Mouse (Mus musculus): ENCODE data around the gene Arhgef28. TPM values are rescaled to one million over a fixed set of nuclear protein-coding genes. Genes with fewer than 3 reads are reported as not detected.
"Not testable (repeated sequence)": the region's sequence is repeated elsewhere in the genome, so short reads cannot be mapped to it uniquely, and the experiment has no call there.

Arhgef28 gene
- polyA plus RNA-seq, 1 experiment from 2014 or later = 38.6 TPM

- peak overlapping the region; percentile 20; the same call in 1 of the 2 replicates for H3K27ac ChIP-seq (ENCODE audit: low read depth, low read length)
- WGBS = 72% methylated on average over 4 of the region's 4 CpGs
- no peak overlapping the region for H3K4me3 ChIP-seq (ENCODE audit: low read length)
- no peaks in the 10 kb centered on the region for H3K36me3 ChIP-seq (ENCODE audit: control insufficient read depth, insufficient read depth, low read length)
- no peaks in the 10 kb centered on the region for H3K27me3 ChIP-seq (ENCODE audit: control insufficient read depth, insufficient read depth, low read length)
- no peak for ATAC-seq (ENCODE audit: low FRiP score, low TSS enrichment)
- H3K9ac ChIP-seq (ENCODE audit: low read depth, low read length) = no peak overlapping the region
- no peaks in the 10 kb centered on the region for H3K4me1 ChIP-seq (ENCODE audit: control insufficient read depth, insufficient read depth, low read length)
- H3K4me2 ChIP-seq (replicated peaks; ENCODE audit: low read depth, low read length) = no peak overlapping the region
- no peaks in the 10 kb centered on the region for H3K9me3 ChIP-seq (ENCODE audit: control insufficient read depth, low read length)
Measured at GRCm38 (mm10) chr13:98079640-98080039, 126.6 kb downstream of the Arhgef28 start.

GRCm38 (mm10) chr13:98078251-98078650, 128.0 kb downstream of the Arhgef28 start:
- H3K36me3 ChIP-seq (ENCODE audit: control insufficient read depth, insufficient read depth, low read length) = no peaks in the 10 kb centered on the region
- no peak for ATAC-seq (ENCODE audit: low FRiP score, low TSS enrichment)
- no peaks in the 10 kb centered on the region for H3K27me3 ChIP-seq (ENCODE audit: control insufficient read depth, insufficient read depth, low read length)
- no peak overlapping the region for H3K4me2 ChIP-seq (replicated peaks; ENCODE audit: low read depth, low read length)
- H3K27ac ChIP-seq (ENCODE audit: low read depth, low read length) = no peak overlapping the region
- H3K9ac ChIP-seq (ENCODE audit: low read depth, low read length) = no peak overlapping the region
- H3K4me3 ChIP-seq (ENCODE audit: low read length) = no peak overlapping the region
- no peaks in the 10 kb centered on the region for H3K9me3 ChIP-seq (ENCODE audit: control insufficient read depth, low read length)
- WGBS = 80% methylated on average over 5 of the region's 5 CpGs
- H3K4me1 ChIP-seq (ENCODE audit: control insufficient read depth, insufficient read depth, low read length) = no peaks in the 10 kb centered on the region

- WGBS = 81% methylated on average over 12 of the region's 12 CpGs
- Histone ChIP-seq H3K27ac (ENCODE audit: low read depth, low read length) (no peak overlapping the region), H3K9ac (ENCODE audit: low read depth, low read length) (no peak overlapping the region)
Measured at GRCm38 (mm10) chr13:98077216-98077615, 129.0 kb downstream of the Arhgef28 start.

GRCm38 (mm10) chr13:98074871-98075270, 131.4 kb downstream of the Arhgef28 start:
- WGBS = 40% methylated on average over 11 of the region's 11 CpGs
- Histone ChIP-seq H3K4me2 (replicated peaks; ENCODE audit: low read depth, low read length) (no peak overlapping the region), H3K9ac (ENCODE audit: low read depth, low read length) (no peak overlapping the region), H3K27ac (ENCODE audit: low read depth, low read length) (no peak overlapping the region), H3K4me3 (ENCODE audit: low read length) (no peak overlapping the region), H3K36me3 (ENCODE audit: control insufficient read depth, insufficient read depth, low read length) (no peaks in the 10 kb centered on the region), H3K27me3 (ENCODE audit: control insufficient read depth, insufficient read depth, low read length) (no peaks in the 10 kb centered on the region), H3K9me3 (ENCODE audit: control insufficient read depth, low read length) (no peaks in the 10 kb centered on the region), H3K4me1 (ENCODE audit: control insufficient read depth, insufficient read depth, low read length) (no peaks in the 10 kb centered on the region)
- no peak for ATAC-seq (ENCODE audit: low FRiP score, low TSS enrichment)

More at GRCm38 (mm10) chr13:98077216-98077615, 129.0 kb downstream of the Arhgef28 start:
- no peaks in the 10 kb centered on the region for H3K36me3 ChIP-seq (ENCODE audit: control insufficient read depth, insufficient read depth, low read length)
- ATAC-seq (ENCODE audit: low FRiP score, low TSS enrichment) = no peak
- no peaks in the 10 kb centered on the region for H3K4me1 ChIP-seq (ENCODE audit: control insufficient read depth, insufficient read depth, low read length)
- no peaks in the 10 kb centered on the region for H3K27me3 ChIP-seq (ENCODE audit: control insufficient read depth, insufficient read depth, low read length)
- H3K4me3 ChIP-seq (ENCODE audit: low read length) = no peak overlapping the region
- no peaks in the 10 kb centered on the region for H3K9me3 ChIP-seq (ENCODE audit: control insufficient read depth, low read length)
- H3K4me2 ChIP-seq (replicated peaks; ENCODE audit: low read depth, low read length) = no peak overlapping the region

- H3K4me2 ChIP-seq (replicated peaks; ENCODE audit: low read depth, low read length) = no peak overlapping the region
- H3K27ac ChIP-seq (ENCODE audit: low read depth, low read length) = no peak overlapping the region
- no peaks in the 10 kb centered on the region for H3K9me3 ChIP-seq (ENCODE audit: control insufficient read depth, low read length)
- H3K9ac ChIP-seq (ENCODE audit: low read depth, low read length) = no peak overlapping the region
- no peak for ATAC-seq (ENCODE audit: low FRiP score, low TSS enrichment)
- no peaks in the 10 kb centered on the region for H3K27me3 ChIP-seq (ENCODE audit: control insufficient read depth, insufficient read depth, low read length)
- no peaks in the 10 kb centered on the region for H3K36me3 ChIP-seq (ENCODE audit: control insufficient read depth, insufficient read depth, low read length)
- 77% methylated on average over 4 of the region's 4 CpGs for WGBS
- no peaks in the 10 kb centered on the region for H3K4me1 ChIP-seq (ENCODE audit: control insufficient read depth, insufficient read depth, low read length)
- no peak overlapping the region for H3K4me3 ChIP-seq (ENCODE audit: low read length)
Measured at GRCm38 (mm10) chr13:98073190-98073589, 133.0 kb downstream of the Arhgef28 start.

- no peak overlapping the region for H3K27ac ChIP-seq (ENCODE audit: low read depth, low read length)
- no peaks in the 10 kb centered on the region for H3K4me1 ChIP-seq (ENCODE audit: control insufficient read depth, insufficient read depth, low read length)
- H3K9ac ChIP-seq (ENCODE audit: low read depth, low read length) = no peak overlapping the region
- no peak overlapping the region for H3K4me3 ChIP-seq (ENCODE audit: low read length)
- no peaks in the 10 kb centered on the region for H3K27me3 ChIP-seq (ENCODE audit: control insufficient read depth, insufficient read depth, low read length)
- no peak overlapping the region for H3K4me2 ChIP-seq (replicated peaks; ENCODE audit: low read depth, low read length)
- no peaks in the 10 kb centered on the region for H3K36me3 ChIP-seq (ENCODE audit: control insufficient read depth, insufficient read depth, low read length)
- no peak for ATAC-seq (ENCODE audit: low FRiP score, low TSS enrichment)
- no peaks in the 10 kb centered on the region for H3K9me3 ChIP-seq (ENCODE audit: control insufficient read depth, low read length)
- WGBS = 93% methylated on average over 6 of the region's 6 CpGs
Measured at GRCm38 (mm10) chr13:98070458-98070857, 135.8 kb downstream of the Arhgef28 start.

GRCm38 (mm10) chr13:98069646-98070045, 136.6 kb downstream of the Arhgef28 start:
- Histone ChIP-seq H3K27ac (ENCODE audit: low read depth, low read length) (no peak overlapping the region), H3K4me3 (ENCODE audit: low read length) (no peak overlapping the region)
- 91% methylated on average over 6 of the region's 6 CpGs for WGBS

GRCm38 (mm10) chr13:98062843-98063242, 143.4 kb downstream of the Arhgef28 start:
- Histone ChIP-seq H3K4me2 (replicated peaks; ENCODE audit: low read depth, low read length) (no peak overlapping the region), H3K27me3 (ENCODE audit: control insufficient read depth, insufficient read depth, low read length) (no peaks in the 10 kb centered on the region), H3K27ac (ENCODE audit: low read depth, low read length) (no peak overlapping the region), H3K9ac (ENCODE audit: low read depth, low read length) (no peak overlapping the region), H3K4me3 (ENCODE audit: low read length) (no peak overlapping the region), H3K4me1 (ENCODE audit: control insufficient read depth, insufficient read depth, low read length) (no peaks in the 10 kb centered on the region), H3K9me3 (ENCODE audit: control insufficient read depth, low read length) (peaks cover 4% of the 10 kb centered on the region; the same call in 1 of the 2 replicates), H3K36me3 (ENCODE audit: control insufficient read depth, insufficient read depth, low read length) (no peaks in the 10 kb centered on the region)
- WGBS = 26% methylated on average over 4 of the region's 4 CpGs
- ATAC-seq (ENCODE audit: low FRiP score, low TSS enrichment) = no peak

More at GRCm38 (mm10) chr13:98069646-98070045, 136.6 kb downstream of the Arhgef28 start:
- Histone ChIP-seq H3K36me3 (ENCODE audit: control insufficient read depth, insufficient read depth, low read length) (no peaks in the 10 kb centered on the region), H3K4me2 (replicated peaks; ENCODE audit: low read depth, low read length) (no peak overlapping the region), H3K4me1 (ENCODE audit: control insufficient read depth, insufficient read depth, low read length) (no peaks in the 10 kb centered on the region), H3K27me3 (ENCODE audit: control insufficient read depth, insufficient read depth, low read length) (no peaks in the 10 kb centered on the region), H3K9me3 (ENCODE audit: control insufficient read depth, low read length) (no peaks in the 10 kb centered on the region), H3K9ac (ENCODE audit: low read depth, low read length) (no peak overlapping the region)
- no peak for ATAC-seq (ENCODE audit: low FRiP score, low TSS enrichment)

GRCm38 (mm10) chr13:98060121-98060520, 146.1 kb downstream of the Arhgef28 start:
- not testable (repeated sequence) for H3K9ac ChIP-seq (ENCODE audit: low read depth, low read length); H3K27ac ChIP-seq (ENCODE audit: low read depth, low read length); H3K4me3 ChIP-seq (ENCODE audit: low read length); H3K4me2 ChIP-seq (replicated peaks; ENCODE audit: low read depth, low read length); H3K36me3 ChIP-seq (ENCODE audit: control insufficient read depth, insufficient read depth, low read length); H3K27me3 ChIP-seq (ENCODE audit: control insufficient read depth, insufficient read depth, low read length); ATAC-seq (ENCODE audit: low FRiP score, low TSS enrichment); H3K4me1 ChIP-seq (ENCODE audit: control insufficient read depth, insufficient read depth, low read length); H3K9me3 ChIP-seq (ENCODE audit: control insufficient read depth, low read length)
- WGBS = 56% methylated on average over 1 of the region's 1 CpGs

Measured in kidney, embryonic 14.5 days (tissue).